Mouse (Mus musculus) thymus, adult 2 months (tissue): ENCODE results near the gene Rnaseh2c.

Experiments used
- CTCF ChIP-seq: fragments of 200-500 bp; IDR thresholded peaks from 2 replicates; pipeline ENCODE4 v1.5.1; 2012; ENCODE audit warnings: mild to moderate bottlenecking, control low read depth, low read length, moderate library complexity, borderline replicate concordance; ENCODE audit not compliant: control insufficient read depth, poor library complexity, insufficient read depth; ENCODE audit errors: extremely low read depth
- POLR2A ChIP-seq: fragments of 200-500 bp; IDR thresholded peaks from 2 replicates; pipeline ENCODE4 v1.6.1; 2012; ENCODE audit warnings: mild to moderate bottlenecking, low read length, control low read depth, moderate library complexity; ENCODE audit not compliant: control insufficient read depth, poor library complexity, insufficient read depth; ENCODE audit errors: extremely low read depth

DNA sequence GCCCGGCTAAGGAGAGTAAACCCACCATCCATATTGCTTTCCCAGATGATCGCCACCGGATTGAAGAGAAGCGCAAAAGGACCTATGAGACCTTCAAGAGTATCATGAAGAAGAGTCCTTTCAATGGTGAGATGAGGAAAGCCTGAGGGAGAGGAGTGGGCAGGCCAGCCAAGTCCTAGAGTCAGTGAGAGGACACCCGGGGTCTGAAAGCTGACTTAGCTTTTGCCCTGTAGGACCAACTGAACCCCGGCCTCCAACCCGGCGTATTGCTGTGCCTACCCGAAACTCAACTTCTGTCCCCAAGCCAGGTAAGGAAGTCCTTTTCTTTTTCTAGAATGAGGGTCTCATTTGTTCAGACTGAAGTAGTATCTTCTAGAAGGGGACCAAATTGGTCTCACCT is 43.6 kb downstream of the Rnaseh2c start:
- no peak for TF ChIP-seq CTCF
- TF ChIP-seq POLR2A, result no peak
